Mouse (Mus musculus) limb, embryonic 14.5 days (tissue): ENCODE measurements around the gene Cyp2b23. TPM values are rescaled to one million over a fixed set of nuclear protein-coding genes. Genes with fewer than 3 reads are reported as not detected.
"Not testable (repeated sequence)": the region's sequence is repeated elsewhere in the genome, so short reads cannot be mapped to it uniquely, and the experiment has no call there.

Source experiments
- ATAC-seq: fragments of 200-750 bp; cut with Nextera tagmentation; 2 replicates; pipeline ENCODE4 v1.8.0; 2017; ENCODE audit warnings: low read depth, moderate number of reproducible peaks, moderate TSS enrichment; ENCODE audit not compliant: low FRiP score
- DNase-seq: peaks from one replicate; pipeline ENCODE4 v3.0.0-alpha.2; 2015; ENCODE audit warnings: low spot score
- H3K27ac ChIP-seq: fragments of 300-500 bp; sonication (generic); replicated peaks from 2 replicates; pipeline ENCODE4 v1.5.1; 2014; ENCODE audit warnings: low read depth, mild to moderate bottlenecking, low read length, moderate library complexity, mixed read lengths
- H3K27me3 ChIP-seq: fragments of 300-500 bp; sonication (generic); 2 replicates; pipeline ENCODE4 v1.6.1; 2014; ENCODE audit warnings: low read length, mixed read lengths; ENCODE audit not compliant: control insufficient read depth, insufficient read depth
- H3K36me3 ChIP-seq: fragments of 300-500 bp; sonication (generic); 2 replicates; pipeline ENCODE4 v1.6.1; 2014; ENCODE audit warnings: mild to moderate bottlenecking, low read length, moderate library complexity, mixed read lengths; ENCODE audit not compliant: control insufficient read depth, insufficient read depth
- H3K4me1 ChIP-seq: fragments of 300-500 bp; sonication (generic); 2 replicates; pipeline ENCODE4 v1.6.1; 2014; ENCODE audit warnings: antibody characterized with exemption, low read length, mixed read lengths; ENCODE audit not compliant: control insufficient read depth, insufficient read depth
- H3K4me2 ChIP-seq: fragments of 300-500 bp; sonication (generic); replicated peaks from 2 replicates; pipeline ENCODE4 v1.6.1; 2014; ENCODE audit warnings: low read depth, mild to moderate bottlenecking, low read length, moderate library complexity; ENCODE audit not compliant: severe bottlenecking
- H3K4me3 ChIP-seq: fragments of 300-500 bp; sonication (generic); replicated peaks from 2 replicates; pipeline ENCODE4 v1.5.1; 2014; ENCODE audit warnings: low read length
- H3K9ac ChIP-seq: fragments of 300-500 bp; sonication (generic); 2 replicates; pipeline ENCODE4 v1.6.1; 2014; ENCODE audit warnings: mild to moderate bottlenecking, low read depth, low read length, moderate library complexity; ENCODE audit not compliant: severe bottlenecking
- H3K9me3 ChIP-seq: fragments of 300-500 bp; sonication (generic); 2 replicates; pipeline ENCODE4 v1.6.1; 2016; ENCODE audit warnings: low read length; ENCODE audit not compliant: control insufficient read depth
- POLR2A ChIP-seq: fragments of 200-500 bp; IDR thresholded peaks from 2 replicates; pipeline ENCODE4 v1.8.0; 2012; ENCODE audit warnings: inconsistent platforms, mild to moderate bottlenecking, moderate library complexity, borderline replicate concordance; ENCODE audit not compliant: insufficient read depth, insufficient read length; ENCODE audit errors: extremely low read depth
- WGBS: fragments of 180-500 bp; shearing (Covaris S2); extraction: QIAGEN DNeasy Blood & Tissue Kit; methylation state at CpG from one replicate; pipeline ENCODE4 v1.1.7; 2014; 5-methylcytosine and 5-hydroxymethylcytosine counted together
- polyA plus RNA-seq, 2 experiments: library from polyadenylated mRNA; depleted of rRNA in 1 of 2; stranded (reverse) in 1 of 2; unstranded in 1 of 2; fragments of >200 nt; fragmentation: Nextera tagmentation in 1 of 2; extraction: Ambion mirVana in 1 of 2; gene quantifications; 2 replicates each; pipeline versions ENCODE4 v1.2.1 to v1.2.3; 2012 to 2014

The Cyp2b23 gene
- polyA plus RNA-seq, 2 experiments = not detected

- ATAC-seq (no peak), DNase-seq (no peak)
- Histone ChIP-seq H3K9ac (no peak overlapping the region), H3K9me3 (no peaks in the 10 kb centered on the region), H3K36me3 (no peaks in the 10 kb centered on the region), H3K4me2 (no peak overlapping the region), H3K27ac (no peak overlapping the region), H3K27me3 (no peaks in the 10 kb centered on the region), H3K4me1 (no peaks in the 10 kb centered on the region), H3K4me3 (no peak overlapping the region)
- WGBS = 86% methylated on average over 5 of the region's 5 CpGs
- no peak for TF ChIP-seq POLR2A
Measured at GRCm38 (mm10) chr7:26666011-26666410, 20.2 kb downstream of the Cyp2b23 start.

DNA sequence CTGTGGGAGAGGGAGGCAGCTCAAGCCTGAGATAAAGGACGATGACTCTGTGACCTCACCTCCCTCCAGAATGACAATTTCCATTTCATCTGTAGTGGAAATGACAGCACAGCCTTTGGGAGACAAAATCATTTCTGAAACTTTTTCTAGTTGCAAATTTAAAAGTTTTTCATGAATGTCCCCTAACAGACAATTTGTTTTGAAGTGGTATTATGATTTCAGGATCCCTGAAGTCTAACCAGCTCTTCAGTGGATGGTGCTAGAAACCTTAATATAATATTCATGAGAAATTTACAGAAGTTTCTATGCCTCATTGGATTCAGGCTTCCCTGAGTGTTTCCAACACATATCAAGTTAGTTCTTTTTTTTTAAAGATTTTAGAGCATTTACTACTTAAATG, 67.9 kb downstream of the Cyp2b23 start, which contains the start of gene Vmn1r185:
TSS of gene Vmn1r185 (minus strand) at position 101 of the 400 bp plus-strand sequence.
- not testable (repeated sequence) for H3K4me1 ChIP-seq, H3K27me3 ChIP-seq, DNase-seq, H3K9me3 ChIP-seq, H3K4me3 ChIP-seq, H3K27ac ChIP-seq, H3K4me2 ChIP-seq, H3K36me3 ChIP-seq, ATAC-seq, H3K9ac ChIP-seq
- 91% methylated on average over 1 of the region's 1 CpGs for WGBS

Other genes with a start within 250 kb of the Cyp2b23 start
- not detected in 2 replicates for gene Nlrp9a, start 151.4 kb downstream of the Cyp2b23 start, polyA plus RNA-seq (2012; rRNA removed)
- gene Nlrp9a, start 151.4 kb downstream of the Cyp2b23 start, polyA plus RNA-seq (2014; fragmentation: Nextera tagmentation; extraction: Ambion mirVana) = not detected in 2 replicates
- not detected in 2 replicates for gene Vmn1r185, start 68.0 kb downstream of the Cyp2b23 start, polyA plus RNA-seq (2012; rRNA removed)
- gene Vmn1r185, start 68.0 kb downstream of the Cyp2b23 start, polyA plus RNA-seq (2014; fragmentation: Nextera tagmentation; extraction: Ambion mirVana) = not detected in 2 replicates
- 0.79 and 1.2 TPM in 2 replicates for gene Cyp2b19, start 70.7 kb upstream of the Cyp2b23 start, polyA plus RNA-seq (2012; rRNA removed)
- gene Cyp2b19, start 70.7 kb upstream of the Cyp2b23 start, polyA plus RNA-seq (2014; fragmentation: Nextera tagmentation; extraction: Ambion mirVana) = 0.36 and 0.77 TPM in 2 replicates
- gene Cyp2g1, start 122.5 kb upstream of the Cyp2b23 start, polyA plus RNA-seq (2012; rRNA removed) = not detected in 2 replicates
- gene Cyp2g1, start 122.5 kb upstream of the Cyp2b23 start, polyA plus RNA-seq (2014; fragmentation: Nextera tagmentation; extraction: Ambion mirVana) = not detected in 2 replicates
- gene Cyp2a5, start 148.9 kb upstream of the Cyp2b23 start, polyA plus RNA-seq (2012; rRNA removed) = 0.09 TPM in 1 of 2 replicates, not detected in the other
- gene Cyp2a5, start 148.9 kb upstream of the Cyp2b23 start, polyA plus RNA-seq (2014; fragmentation: Nextera tagmentation; extraction: Ambion mirVana) = not detected in 2 replicates